Mouse (Mus musculus) erythroblast, embryonic 14.5 days (primary cell): ENCODE results near the gene Tuba4a. TPM values are rescaled to one million over a fixed set of nuclear protein-coding genes. Genes with fewer than 3 reads are reported as not detected.

Source experiments
- H3K27me3 ChIP-seq: 2 replicates; pipeline ENCODE4 v1.6.1; 2012; ENCODE audit warnings: inconsistent platforms; ENCODE audit not compliant: control insufficient read depth
- H3K36me3 ChIP-seq: 2 replicates; pipeline ENCODE4 v1.6.1; 2012; ENCODE audit warnings: mild to moderate bottlenecking, inconsistent platforms; ENCODE audit not compliant: control insufficient read depth
- H3K4me1 ChIP-seq: 2 replicates; pipeline ENCODE4 v1.6.1; 2012; ENCODE audit warnings: inconsistent platforms; ENCODE audit not compliant: control insufficient read depth
- H3K4me3 ChIP-seq: replicated peaks from 2 replicates; pipeline ENCODE3; 2012; ENCODE audit warnings: moderate library complexity, mild to moderate bottlenecking, inconsistent platforms
- H3K9me3 ChIP-seq: 2 replicates; pipeline ENCODE4 v1.6.1; 2012; ENCODE audit warnings: low read length, inconsistent platforms, mixed read lengths; ENCODE audit not compliant: control insufficient read depth
- GATA1 ChIP-seq: IDR thresholded peaks from 2 replicates; pipeline ENCODE4 v1.6.1; 2012; ENCODE audit warnings: low read length, inconsistent platforms, mixed read lengths
- TAL1 ChIP-seq: IDR thresholded peaks from 3 replicates; pipeline ENCODE4 v1.6.1; 2012; ENCODE audit warnings: low read length, inconsistent platforms, mixed read lengths
- polyA plus RNA-seq: library from polyadenylated mRNA; stranded (reverse); fragments of >175 nt; gene quantifications from 2 replicates; pipeline ENCODE4 v1.2.3, GENCODE M21; 2012

The Tuba4a gene
- polyA plus RNA-seq, 1 experiment, result 5.9 TPM

GRCm38 (mm10) chr1:75215785-75216184 is 3.9 kb downstream of the Tuba4a start:
- peak overlapping the region; percentile 85 for H3K4me3 ChIP-seq
- no peaks in the 10 kb centered on the region; the same call in 1 of the 2 replicates for H3K9me3 ChIP-seq
- peaks cover 92% of the 10 kb centered on the region for H3K4me1 ChIP-seq
- peaks cover 67% of the 10 kb centered on the region for H3K36me3 ChIP-seq
- H3K27me3 ChIP-seq, result peaks cover 16% of the 10 kb centered on the region
- TF ChIP-seq GATA1, result no peak
- no peak for TF ChIP-seq TAL1

GRCm38 (mm10) chr1:75214886-75215285 is 4.8 kb downstream of the Tuba4a start:
- Histone ChIP-seq H3K9me3 (no peaks in the 10 kb centered on the region; the same call in 1 of the 2 replicates), H3K4me3 (no peak overlapping the region), H3K36me3 (peaks cover 67% of the 10 kb centered on the region), H3K4me1 (peaks cover 97% of the 10 kb centered on the region), H3K27me3 (peaks cover 7% of the 10 kb centered on the region)
- TF ChIP-seq GATA1, result no peak
- TF ChIP-seq TAL1, result no peak

GRCm38 (mm10) chr1:75214442-75214841 is 5.2 kb downstream of the Tuba4a start:
- Histone ChIP-seq H3K36me3 (peaks cover 67% of the 10 kb centered on the region), H3K9me3 (no peaks in the 10 kb centered on the region), H3K4me3 (no peak overlapping the region), H3K27me3 (peaks cover 3% of the 10 kb centered on the region), H3K4me1 (peaks cover 97% of the 10 kb centered on the region)
- TF ChIP-seq GATA1, result no peak
- no peak for TF ChIP-seq TAL1

- no peaks in the 10 kb centered on the region for H3K9me3 ChIP-seq
- peak overlapping the region; percentile 45 for H3K4me3 ChIP-seq
- H3K27me3 ChIP-seq, result no peaks in the 10 kb centered on the region; the same call in 1 of the 2 replicates
- H3K36me3 ChIP-seq, result peaks cover 67% of the 10 kb centered on the region
- H3K4me1 ChIP-seq, result peaks cover 95% of the 10 kb centered on the region
- TF ChIP-seq GATA1 (no peak), TAL1 (no peak)
Measured at GRCm38 (mm10) chr1:75213096-75213495, 6.6 kb downstream of the Tuba4a start.

GRCm38 (mm10) chr1:75212542-75212941 is 7.1 kb downstream of the Tuba4a start:
- Histone ChIP-seq H3K4me1 (peaks cover 93% of the 10 kb centered on the region), H3K27me3 (no peaks in the 10 kb centered on the region; the same call in 1 of the 2 replicates), H3K4me3 (peak overlapping the region; percentile 45), H3K36me3 (peaks cover 61% of the 10 kb centered on the region), H3K9me3 (no peaks in the 10 kb centered on the region)
- TF ChIP-seq GATA1 (no peak), TAL1 (no peak)

GRCm38 (mm10) chr1:75211141-75211708 is 8.4 kb downstream of the Tuba4a start:
- no peak for TF ChIP-seq GATA1
- TF ChIP-seq TAL1, result no peak
- Histone ChIP-seq H3K4me1 (peaks cover 84% of the 10 kb centered on the region), H3K27me3 (no peaks in the 10 kb centered on the region; the same call in 1 of the 2 replicates), H3K36me3 (peaks cover 52% of the 10 kb centered on the region), H3K4me3 (peak overlapping the region; percentile 81), H3K9me3 (no peaks in the 10 kb centered on the region)

GRCm38 (mm10) chr1:75210136-75211087 is 9.3 kb downstream of the Tuba4a start, which contains the start of the genes Glb1l and Stk16:
TSS of gene Glb1l (minus strand) at chr1:75210813.
TSS of gene Stk16 (plus strand) at chr1:75210838.
- TF ChIP-seq GATA1 (no peak), TAL1 (no peak)
- peak within 1 kb of the TSS; percentile 81 for H3K4me3 ChIP-seq
- H3K36me3 ChIP-seq, result peaks cover 44% of the 10 kb centered on the region
- no peaks in the 10 kb centered on the region; the same call in 1 of the 2 replicates for H3K27me3 ChIP-seq
- H3K9me3 ChIP-seq, result no peaks in the 10 kb centered on the region
- peaks cover 76% of the 10 kb centered on the region for H3K4me1 ChIP-seq

- H3K4me3 ChIP-seq, result peak overlapping the region; percentile 81
- H3K4me1 ChIP-seq, result peaks cover 63% of the 10 kb centered on the region
- no peaks in the 10 kb centered on the region for H3K9me3 ChIP-seq
- TF ChIP-seq GATA1 (no peak), TAL1 (no peak)
- H3K36me3 ChIP-seq, result peaks cover 31% of the 10 kb centered on the region
- no peaks in the 10 kb centered on the region; the same call in 1 of the 2 replicates for H3K27me3 ChIP-seq
Measured at GRCm38 (mm10) chr1:75208967-75209678, 10.5 kb downstream of the Tuba4a start.

GRCm38 (mm10) chr1:75201236-75201635 is 18.4 kb downstream of the Tuba4a start:
- no peak overlapping the region for H3K4me3 ChIP-seq
- H3K36me3 ChIP-seq, result peaks cover 39% of the 10 kb centered on the region
- H3K27me3 ChIP-seq, result no peaks in the 10 kb centered on the region
- H3K4me1 ChIP-seq, result no peaks in the 10 kb centered on the region
- no peak for TF ChIP-seq TAL1
- no peak for TF ChIP-seq GATA1
- H3K9me3 ChIP-seq, result no peaks in the 10 kb centered on the region
